Mouse (Mus musculus): ENCODE measurements at regions not wholly inside any gene's neighbourhood (a gene's known extent, or its start where the extent isn't known, plus 50 kb on each side); places are given as distances from the start of the nearest gene placed in this dataset.

DNA sequence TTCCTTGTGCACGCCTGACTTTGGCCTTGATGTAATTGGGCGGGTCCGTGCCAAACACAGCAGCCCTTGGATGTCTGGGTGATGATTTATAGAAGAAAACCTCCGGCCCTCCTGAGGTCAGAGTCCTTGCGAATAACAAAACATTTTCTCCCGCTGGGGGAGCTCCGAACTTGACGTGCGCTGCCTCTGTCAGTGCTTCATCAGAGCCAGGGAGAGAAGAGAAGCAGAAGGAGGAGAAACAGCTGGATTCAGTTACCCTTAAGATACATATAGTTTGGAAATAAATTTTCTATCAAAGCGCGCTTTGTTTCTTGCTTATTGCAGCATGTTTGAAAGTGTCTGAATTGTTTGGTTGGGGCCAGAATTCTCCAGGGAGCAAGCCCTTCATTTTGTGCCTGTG lies 225.2 kb upstream of the Myocd start:
- no peak for DNase-seq (ENCODE audit: low read depth, low spot score)

DNA sequence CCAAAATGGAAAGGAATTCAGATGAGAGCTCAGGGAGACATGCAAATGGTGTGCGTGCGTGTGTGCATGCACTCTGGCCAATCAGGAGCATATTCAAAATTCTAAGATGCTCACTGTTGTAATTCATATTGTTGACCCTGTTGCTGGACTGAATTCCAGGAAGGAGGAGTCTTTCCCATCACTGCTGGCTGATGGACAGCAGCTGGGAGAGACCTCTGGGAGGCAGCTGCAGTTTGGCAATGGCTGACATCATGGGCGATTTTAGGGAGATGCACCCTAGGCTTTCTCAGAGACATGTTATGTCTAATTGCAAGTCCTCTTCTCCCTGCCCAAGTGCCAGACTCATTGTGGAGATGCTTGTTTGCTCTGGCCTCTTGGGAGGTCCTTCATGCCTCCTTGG lies 220.6 kb upstream of the Myocd start:
- no peak for DNase-seq (ENCODE audit: low read depth, low spot score)

DNA sequence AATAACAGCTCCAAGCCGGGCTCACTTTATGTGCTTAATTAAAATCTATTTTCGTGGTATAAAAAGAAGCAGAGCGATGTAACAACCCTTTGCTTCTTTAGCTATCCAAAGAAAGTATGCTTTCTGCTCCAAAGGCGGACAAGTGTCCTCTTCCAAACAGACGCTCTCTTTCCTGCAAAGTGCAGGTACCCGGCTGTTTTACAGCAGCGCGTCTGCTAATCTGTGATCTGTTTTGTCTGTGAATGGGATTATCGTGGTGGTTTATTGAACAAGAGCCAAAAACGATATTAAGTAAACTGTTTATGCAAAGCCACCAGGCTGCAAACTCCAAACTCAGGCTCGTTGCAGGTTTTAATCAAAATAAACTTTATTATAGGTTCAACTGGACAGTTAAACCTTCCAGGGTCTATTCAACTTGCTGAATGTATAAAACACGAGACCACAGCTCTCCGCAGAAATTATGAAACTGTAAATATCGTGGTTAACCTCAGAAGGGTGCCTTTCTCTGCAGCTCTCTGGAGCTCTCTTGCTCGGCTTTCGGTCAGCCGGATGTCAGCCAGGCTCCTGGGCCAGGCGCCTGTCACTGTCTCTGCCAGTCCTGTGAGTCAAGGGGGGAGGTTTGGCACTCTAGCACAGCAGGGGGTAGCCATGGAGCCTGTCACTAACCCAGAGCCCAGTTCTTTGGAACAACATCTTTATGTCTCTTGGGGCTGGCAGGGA lies 206.2 kb upstream of the Myocd start:
- DNase-seq (ENCODE audit: low read depth, low spot score), result peak; percentile 33

DNA sequence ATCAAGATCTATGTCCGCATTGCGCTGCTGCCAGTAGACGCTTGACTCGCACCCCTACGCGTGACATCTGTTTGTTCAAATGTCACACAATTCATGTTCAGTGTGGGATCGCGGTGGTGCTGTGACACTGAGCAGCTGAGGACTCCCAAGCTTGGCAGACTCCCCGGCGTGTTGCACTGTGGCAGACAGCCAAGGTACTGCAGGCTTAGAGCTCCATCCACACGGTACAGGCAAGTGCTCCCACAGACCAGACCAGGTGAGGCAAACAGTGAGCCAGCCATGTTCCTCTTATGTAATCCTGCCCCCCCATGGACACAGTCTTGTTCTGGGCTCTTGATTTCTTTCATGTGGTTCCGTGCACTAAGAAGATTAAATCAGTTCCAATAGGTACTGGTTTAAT lies 205.5 kb upstream of the Myocd start:
- no peak for DNase-seq (ENCODE audit: low read depth, low spot score)

DNA sequence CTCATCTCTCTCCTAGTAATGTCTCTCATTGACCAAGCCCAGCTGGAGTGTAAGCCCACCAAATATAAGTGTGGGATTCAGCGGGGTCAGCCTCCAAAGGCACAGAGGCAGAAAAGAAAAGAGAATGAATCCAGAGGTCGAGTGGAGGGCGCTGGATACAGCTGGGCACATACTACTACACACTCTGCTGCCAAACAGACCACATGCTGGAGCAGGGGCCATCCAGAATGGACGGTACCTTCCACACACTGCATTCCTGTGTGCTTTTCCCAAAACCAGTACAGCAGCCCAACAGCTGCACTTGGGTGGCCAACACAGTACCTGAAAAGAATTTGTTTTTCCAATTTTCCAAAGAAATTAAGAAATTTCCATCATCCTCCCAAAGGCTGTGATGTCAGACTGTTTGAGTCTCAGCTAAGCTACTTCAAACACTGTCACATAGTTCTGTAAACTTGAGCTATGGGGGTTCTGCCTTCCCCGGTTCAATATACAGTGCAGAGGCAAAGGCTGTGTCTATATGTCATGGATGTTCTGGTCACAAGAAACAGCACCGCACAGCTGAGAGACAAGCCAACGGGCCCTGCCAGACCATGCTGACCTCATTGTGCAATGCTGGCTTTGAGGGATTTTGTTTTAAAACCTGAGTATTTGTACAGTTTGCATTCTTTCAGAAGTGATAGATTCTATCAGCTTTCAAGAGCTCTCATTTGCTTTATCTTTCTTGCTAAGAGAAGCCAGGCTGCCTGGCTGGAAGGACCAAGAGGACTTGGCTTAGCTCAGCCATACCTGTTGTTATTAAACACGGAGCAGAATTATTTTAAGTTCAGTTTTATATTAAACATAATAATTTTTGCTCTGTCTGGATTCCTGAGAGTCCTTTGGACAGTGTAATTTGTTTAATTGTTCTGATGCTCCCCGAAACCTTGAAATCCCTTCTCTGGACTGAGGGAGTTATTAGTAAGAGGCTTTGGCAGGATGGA lies 200.3 kb upstream of the Myocd start:
- DNase-seq (ENCODE audit: low read depth, low spot score), result no peak

DNA sequence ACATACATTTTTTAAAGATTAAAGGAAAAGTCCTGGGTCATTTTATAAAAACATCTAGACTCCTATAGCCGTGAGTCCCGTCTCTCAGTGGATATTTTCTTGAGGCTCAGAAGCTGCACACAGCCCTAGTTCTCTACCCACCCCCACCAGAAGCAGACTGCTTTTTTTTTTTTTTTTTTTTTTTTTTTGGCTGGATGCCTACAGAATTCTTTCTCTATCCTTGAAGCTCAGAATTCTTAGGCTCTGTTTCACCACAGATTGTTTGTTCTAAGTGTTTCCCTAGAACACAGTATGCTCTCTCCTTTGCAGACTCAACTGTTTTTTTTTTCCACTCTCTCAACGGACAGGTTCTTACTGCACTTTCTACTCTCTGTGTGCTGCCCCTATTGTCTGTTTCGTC lies 191.3 kb upstream of the Myocd start:
- DNase-seq (ENCODE audit: low read depth, low spot score), result peak; percentile 43

DNA sequence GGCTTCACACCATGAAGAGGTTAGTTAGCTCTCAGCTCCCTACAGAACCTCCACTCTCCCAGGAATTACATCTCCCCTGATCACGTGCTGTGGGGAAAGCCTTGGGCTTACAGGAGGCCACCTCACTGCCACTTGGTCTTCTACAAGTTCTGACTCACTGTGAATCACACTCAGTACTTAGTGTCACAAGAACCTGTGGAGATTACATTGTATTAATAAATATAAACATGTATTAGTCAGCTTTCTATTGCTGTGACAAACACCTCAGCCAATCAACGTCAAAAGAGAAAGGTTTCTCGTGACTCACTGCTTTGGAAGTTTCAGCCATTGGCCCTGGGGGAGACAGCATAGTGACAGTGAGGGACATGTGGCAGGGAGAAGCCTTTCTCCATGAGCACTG lies 178.6 kb upstream of the Myocd start:
- DNase-seq (ENCODE audit: low read depth, low spot score), result peak; percentile 76

DNA sequence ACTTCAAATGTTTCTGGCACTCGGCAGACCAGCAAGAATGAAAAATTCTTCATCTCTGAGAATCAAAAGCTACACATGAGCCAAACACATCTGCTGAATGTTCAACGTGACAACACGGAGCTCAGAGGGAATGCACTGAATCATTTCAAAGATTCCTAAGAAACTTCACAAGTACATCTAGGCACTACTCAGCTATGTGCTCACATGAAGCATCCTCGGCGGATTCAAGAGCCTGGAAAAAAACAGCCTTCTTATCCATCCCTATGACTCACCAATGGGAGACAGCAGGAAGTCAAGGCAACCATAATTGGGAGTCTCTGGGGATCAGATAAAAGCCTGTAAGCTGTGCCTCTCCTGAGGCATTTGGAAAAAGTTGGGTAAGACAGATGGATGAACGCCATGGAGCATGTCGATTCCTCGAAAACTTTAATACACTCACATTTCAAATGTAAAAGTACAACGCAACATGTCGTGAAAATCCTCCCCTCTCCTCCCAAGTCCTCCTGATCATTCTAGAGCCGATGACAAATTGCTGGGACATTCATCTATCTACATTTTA lies 173.8 kb upstream of the Myocd start:
- DNase-seq (ENCODE audit: low read depth, low spot score), result peak; percentile 92

DNA sequence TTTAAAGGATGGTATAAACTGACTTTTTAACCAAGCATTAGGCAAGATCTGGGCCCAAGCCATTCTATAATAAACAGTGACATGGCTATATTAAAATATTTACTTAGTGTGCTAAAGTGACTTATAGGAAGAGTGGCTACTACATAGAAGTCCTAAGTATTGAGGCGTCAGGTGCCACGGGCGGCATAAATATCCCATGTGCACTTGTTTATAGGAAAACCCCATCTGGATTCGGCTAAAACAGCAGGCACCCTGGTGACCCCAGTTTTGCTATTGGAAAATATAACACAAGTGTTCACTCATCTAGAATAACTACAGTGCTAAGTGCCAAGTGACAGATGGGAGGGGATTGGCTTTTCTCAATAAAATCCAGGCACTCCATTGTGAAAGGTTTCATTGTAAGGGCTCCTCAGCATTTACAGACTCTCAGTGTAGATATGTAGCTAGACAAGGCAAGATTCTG lies 165.9 kb upstream of the Myocd start:
- no peak for DNase-seq (ENCODE audit: low read depth, low spot score)

DNA sequence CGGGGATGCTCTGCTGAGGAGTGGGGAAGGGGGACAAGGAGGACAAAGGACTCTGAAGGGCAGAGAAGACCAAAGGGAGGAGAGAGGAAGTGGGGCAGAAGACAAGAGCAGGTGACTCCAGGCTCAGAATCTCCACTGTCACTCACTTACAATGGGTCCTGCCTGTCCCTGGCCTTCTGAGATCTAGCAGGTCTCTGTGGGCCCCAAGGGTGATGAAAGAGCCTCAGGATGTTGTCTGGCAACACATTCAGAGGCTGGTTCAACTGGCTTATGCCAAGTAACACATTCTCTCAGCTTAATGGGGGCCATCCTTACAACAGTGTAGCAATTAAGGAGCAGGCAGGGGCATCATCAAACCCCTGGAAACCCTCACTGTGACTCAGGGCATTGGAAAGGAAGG lies 152.1 kb upstream of the Myocd start:
- no peak for DNase-seq (ENCODE audit: low read depth, low spot score)

DNA sequence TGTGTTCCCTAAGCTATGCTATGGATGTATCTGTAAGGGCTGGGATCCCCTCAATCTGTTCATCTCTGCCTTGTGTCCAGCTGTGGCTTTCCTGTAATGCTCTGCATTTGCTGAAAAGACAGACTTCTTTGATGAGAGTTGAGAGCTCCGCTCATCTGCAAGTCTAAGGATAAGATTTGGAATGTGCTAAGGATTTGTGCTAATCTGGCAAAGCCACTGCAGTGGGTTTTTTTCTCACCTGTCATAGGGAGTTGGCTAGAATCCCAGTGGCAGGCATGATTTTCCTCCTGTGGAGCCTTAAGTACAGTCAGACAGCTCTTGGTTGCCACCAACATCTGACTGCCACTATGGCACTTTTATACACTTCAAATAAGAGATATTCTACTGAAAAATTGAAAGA lies 138.8 kb upstream of the Myocd start:
- no peak for DNase-seq (ENCODE audit: low read depth, low spot score)

DNA sequence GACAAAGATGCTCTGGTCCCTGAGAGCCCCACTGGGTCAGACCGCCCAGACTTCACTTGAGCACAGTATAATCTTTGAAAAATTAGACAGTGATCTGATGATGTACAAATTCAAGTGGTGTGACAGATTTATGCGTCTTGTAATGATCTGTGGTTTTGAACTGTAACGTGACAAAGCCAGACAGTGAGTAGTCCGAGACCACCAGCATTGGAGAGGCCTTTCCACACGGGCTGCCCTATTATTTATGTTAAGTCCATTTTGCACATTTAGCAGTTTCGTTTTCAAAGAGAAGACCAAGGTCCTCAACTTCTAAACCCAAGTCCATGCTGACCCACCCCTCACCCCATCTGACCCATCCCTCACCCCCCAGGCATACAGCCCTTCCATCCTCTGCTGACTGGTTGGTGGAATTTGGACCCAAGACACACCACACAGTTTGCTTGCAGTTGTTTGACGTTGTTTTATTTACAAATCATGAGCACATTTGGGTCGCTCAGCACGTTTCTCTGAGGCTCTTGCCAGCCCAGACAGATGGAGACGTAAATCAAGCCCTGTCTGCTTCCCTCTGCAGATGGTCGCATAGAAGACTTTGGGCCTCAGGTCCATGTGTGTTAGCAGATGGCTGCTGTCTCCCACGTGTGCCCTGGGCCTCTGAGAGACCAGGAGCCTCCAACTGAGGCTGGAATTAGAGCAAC lies 132.8 kb upstream of the Myocd start:
- DNase-seq (ENCODE audit: low read depth, low spot score), result no peak

DNA sequence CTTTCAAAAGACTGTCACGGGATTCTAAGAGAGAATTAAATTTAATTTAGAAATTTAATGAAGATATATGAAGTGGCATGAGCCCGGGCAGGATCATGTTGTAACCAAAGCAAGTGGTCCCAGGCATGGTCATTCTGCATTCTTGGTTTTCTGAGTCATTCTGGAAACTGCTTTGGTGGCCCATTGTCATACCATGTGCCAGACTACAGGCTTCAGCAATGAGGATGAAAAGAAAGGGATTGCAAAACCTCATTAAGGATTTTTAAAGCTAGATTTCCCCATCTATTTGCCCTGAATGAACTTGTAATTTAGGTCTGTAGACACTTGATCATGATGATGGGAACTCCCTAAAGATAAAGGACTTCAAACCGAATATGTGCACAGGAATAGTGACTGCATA lies 119.4 kb upstream of the Myocd start:
- DNase-seq (ENCODE audit: low read depth, low spot score), result peak; percentile 33

DNA sequence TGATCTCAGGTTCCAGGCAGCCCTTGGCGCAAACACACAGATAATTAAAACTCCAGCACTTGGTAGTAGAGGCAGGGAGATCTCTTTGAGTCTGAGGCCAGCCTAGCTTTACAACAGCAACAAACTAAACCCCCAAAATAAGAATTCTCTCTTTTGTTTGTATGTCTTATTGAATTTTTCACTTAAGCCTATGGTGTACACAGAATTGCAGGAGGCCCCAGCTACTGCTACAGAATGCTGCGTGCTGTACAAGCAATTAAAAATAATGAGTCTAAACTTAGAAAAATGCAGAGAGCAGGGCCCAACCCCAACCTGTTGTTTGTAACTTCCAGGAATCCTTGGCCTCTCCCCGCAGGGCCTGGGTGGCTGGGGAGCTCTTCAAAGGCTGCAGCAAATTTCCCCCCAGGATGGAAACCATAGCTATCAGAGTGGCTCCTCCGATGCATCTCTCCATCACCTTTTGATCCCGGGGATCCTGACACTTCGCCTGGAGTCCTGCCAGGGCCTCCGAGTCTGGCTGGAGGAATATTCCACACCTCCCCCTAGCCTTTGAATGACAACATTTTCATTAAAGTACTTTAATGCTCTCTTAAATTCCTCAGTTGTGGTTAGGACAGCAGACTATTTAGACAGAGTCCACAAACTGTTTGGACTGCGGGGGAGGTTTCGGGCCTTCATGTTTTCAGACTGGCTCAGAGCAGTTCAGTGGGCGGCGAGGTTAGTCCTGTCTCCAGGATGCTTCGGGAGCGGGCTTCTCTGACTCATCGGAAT lies 116.7 kb upstream of the Myocd start:
- peak; percentile 85 for DNase-seq (ENCODE audit: low read depth, low spot score)

DNA sequence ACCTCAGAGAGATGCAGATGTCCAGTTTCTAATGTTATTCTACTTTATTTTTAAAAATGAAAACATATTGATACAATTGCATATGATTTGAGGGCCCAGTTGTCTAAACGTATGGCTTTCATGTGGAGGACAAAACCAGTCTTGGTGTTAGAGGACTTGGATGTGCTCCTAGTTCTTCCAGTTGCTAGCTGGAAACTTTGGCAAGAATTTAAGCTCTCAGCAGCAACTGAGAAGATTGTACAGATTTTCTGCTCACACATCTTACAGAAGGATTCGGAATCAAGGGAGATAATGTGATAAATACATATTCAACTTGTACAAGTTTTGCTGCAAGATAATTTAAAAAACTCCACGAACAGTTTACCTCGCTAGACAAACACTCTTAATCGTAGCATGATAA lies 105.6 kb upstream of the Myocd start:
- no peak for DNase-seq (ENCODE audit: low read depth, low spot score)

DNA sequence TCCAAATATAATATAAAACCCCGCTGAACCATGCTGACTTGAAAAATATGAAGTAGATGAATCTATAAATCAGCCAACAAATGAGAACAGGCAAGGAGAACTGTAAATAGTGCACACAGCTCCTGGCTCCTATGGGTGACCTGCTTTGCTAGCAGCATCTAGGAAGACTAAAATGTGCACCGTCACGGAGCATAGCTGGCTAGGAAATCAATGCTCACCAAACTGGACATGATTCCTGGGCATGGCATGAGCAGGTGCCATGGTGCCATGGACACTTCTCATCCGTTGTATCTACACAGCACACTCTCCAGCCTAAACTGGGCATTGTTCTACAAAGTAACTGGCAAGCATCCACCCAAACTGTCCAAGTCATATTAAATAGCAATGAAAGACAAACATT lies 103.3 kb upstream of the Myocd start:
- no peak for DNase-seq (ENCODE audit: low read depth, low spot score)

DNA sequence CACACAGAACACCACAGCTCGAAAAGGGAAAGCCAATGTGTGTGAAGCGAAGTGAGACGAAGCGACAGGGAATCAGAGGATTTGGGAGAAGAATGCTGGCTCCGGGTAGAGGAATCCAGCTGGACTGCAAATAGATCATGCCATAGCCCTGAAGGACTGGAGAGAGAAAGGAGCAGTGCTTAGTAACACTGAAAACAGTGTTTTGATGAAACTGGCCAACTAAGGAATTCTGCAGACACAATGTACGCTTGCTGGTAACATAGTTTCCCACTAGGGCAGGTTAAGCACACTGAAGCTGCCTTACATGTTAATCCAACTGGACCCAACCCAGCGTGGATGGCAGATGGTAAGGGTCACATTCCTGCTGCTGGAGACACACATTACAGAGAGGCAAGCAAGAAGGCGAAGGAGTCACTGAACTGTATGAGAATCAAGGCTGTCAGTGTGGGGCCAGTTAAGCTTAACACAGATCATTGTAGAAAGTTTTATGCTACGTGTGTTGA lies 102.6 kb upstream of the Myocd start:
- no peak for DNase-seq (ENCODE audit: low read depth, low spot score)

DNA sequence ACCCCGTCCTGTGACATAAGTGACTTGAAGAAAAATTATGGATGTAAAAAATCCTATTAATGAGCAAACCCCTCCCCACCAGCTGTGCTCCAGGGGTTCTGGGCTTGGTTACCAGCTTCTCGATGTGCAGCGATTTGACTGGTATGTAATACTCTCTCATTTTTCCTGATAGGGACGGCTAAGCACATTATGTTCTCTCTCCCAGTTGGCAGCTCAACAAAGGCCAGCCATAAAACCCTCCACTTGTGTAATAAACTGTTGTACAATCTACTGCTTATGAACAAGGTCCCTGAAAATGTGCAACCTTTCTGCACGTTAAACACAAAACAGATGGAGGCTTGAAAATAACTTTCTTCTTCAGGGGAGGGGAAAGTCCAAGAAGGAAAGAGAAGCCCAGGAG lies 98.0 kb upstream of the Myocd start:
- DNase-seq (ENCODE audit: low read depth, low spot score), result peak; percentile 6

DNA sequence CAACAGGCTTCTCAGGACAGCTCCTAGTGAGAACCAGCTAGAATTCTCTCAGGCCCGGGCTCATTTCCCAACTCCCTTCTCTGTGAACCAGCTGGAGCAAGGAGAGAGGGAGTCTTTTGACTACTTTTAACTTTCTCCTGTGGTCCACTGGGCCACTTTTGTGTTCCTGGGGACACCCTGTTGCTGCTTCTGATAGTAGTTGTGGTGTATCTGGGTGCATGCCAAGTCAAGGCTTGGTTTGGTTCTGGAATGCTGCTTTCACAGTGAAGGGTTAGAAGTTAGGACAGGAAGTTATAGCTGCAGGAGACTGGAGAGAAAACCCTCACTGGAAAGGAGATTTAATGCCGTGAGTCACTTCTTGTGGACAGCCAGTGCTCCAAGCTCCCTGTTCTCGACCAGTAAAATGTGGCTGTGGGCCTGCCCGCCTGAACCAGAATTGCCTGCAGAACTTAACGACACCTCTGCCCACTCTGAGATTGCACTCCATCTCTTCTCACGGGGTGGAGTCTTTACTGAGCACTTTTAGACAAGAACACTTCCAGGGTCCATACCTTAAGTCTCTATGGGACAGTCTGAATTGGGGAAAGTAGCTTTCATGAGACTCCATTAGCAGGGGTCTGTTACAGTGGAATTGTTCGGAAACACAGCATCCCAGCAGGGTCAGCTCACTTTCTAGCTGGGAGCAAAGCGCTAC lies 97.0 kb upstream of the Myocd start:
- peak; percentile 88 for DNase-seq (ENCODE audit: low read depth, low spot score)

Measured in 3T3-L1 (cell line).